Mouse (Mus musculus) CH12.LX (cell line): ENCODE measurements around the gene Fam50b. TPM values are rescaled to one million over a fixed set of nuclear protein-coding genes. Genes with fewer than 3 reads are reported as not detected.
A peak's percentile ranks its signal among the peaks of the same experiment; 100 is the strongest.

ENCODE experiments used
- DNase-seq: peaks from one replicate; pipeline ENCODE4 v3.0.0-alpha.2; 2013; ENCODE audit errors: extremely low read depth
- H3K27ac ChIP-seq: 2 replicates; pipeline ENCODE4 v1.5.1; 2012; ENCODE audit warnings: low read depth, mild to moderate bottlenecking, control low read depth, moderate library complexity; ENCODE audit not compliant: insufficient read depth
- H3K27me3 ChIP-seq: replicated peaks from 2 replicates; pipeline ENCODE3; 2012; ENCODE audit warnings: inconsistent platforms
- H3K36me3 ChIP-seq, 2 experiments: replicated peaks in 1 of 2; 2 replicates each; pipeline versions ENCODE3 to v1.6.1; 2012; ENCODE audit warnings: inconsistent platforms in 1 of 2, low read length in 1 of 2, mild to moderate bottlenecking in 1 of 2, mixed read lengths in 1 of 2, moderate library complexity in 1 of 2; ENCODE audit not compliant: control insufficient read depth in 1 of 2, insufficient read depth in 1 of 2
- H3K4me1 ChIP-seq, 2 experiments: 2 replicates each; pipeline ENCODE4 v1.6.1; 2012; ENCODE audit warnings: inconsistent platforms in 1 of 2, moderate library complexity in 1 of 2; ENCODE audit not compliant: insufficient read depth in 2 of 2, control insufficient read depth in 1 of 2
- H3K4me2 ChIP-seq: 2 replicates; pipeline ENCODE4 v1.6.1; 2012; ENCODE audit warnings: low read depth, mild to moderate bottlenecking, control low read depth; ENCODE audit not compliant: poor library complexity, insufficient read depth, severe bottlenecking
- H3K4me3 ChIP-seq, 3 experiments: fragments of 150-350 bp in 1 of 3; sonication (generic) in 1 of 3; replicated peaks in 1 of 3; 2 replicates each; pipeline versions ENCODE3 to v1.5.1; 2011 to 2012; ENCODE audit warnings: low read depth in 2 of 3, low read length in 2 of 3, mild to moderate bottlenecking in 2 of 3, moderate library complexity in 2 of 3, control low read depth in 1 of 3, improper control_type of control experiment in 1 of 3, inconsistent platforms in 1 of 3, mixed read lengths in 1 of 3; ENCODE audit not compliant: poor library complexity in 1 of 3
- H3K79me2 ChIP-seq: replicated peaks from 2 replicates; pipeline ENCODE4 v1.6.1; 2012; ENCODE audit warnings: mild to moderate bottlenecking, moderate library complexity; ENCODE audit not compliant: control insufficient read depth, poor library complexity, insufficient read depth, severe bottlenecking; ENCODE audit errors: extremely low read depth
- H3K9ac ChIP-seq: 2 replicates; pipeline ENCODE4 v1.6.1; 2012; ENCODE audit warnings: low read depth, mild to moderate bottlenecking, control low read depth, moderate library complexity; ENCODE audit not compliant: insufficient read depth
- H3K9me3 ChIP-seq: replicated peaks from 2 replicates; pipeline ENCODE3; 2012; ENCODE audit warnings: low read length, inconsistent platforms, mixed read lengths
- CHD1 ChIP-seq: IDR thresholded peaks from 2 replicates; pipeline ENCODE4 v1.6.1; 2012; ENCODE audit warnings: low read depth, low read length, improper control_type of control experiment, inconsistent platforms
- CHD2 ChIP-seq: IDR thresholded peaks from 2 replicates; pipeline ENCODE4 v1.6.1; 2011; ENCODE audit warnings: low read length, improper control_type of control experiment
- CTCF ChIP-seq, 2 experiments: IDR thresholded peaks in 1 of 2; conservative IDR thresholded peaks in 1 of 2; 2 replicates each; pipeline ENCODE4 v1.5.1; 2011 to 2012; ENCODE audit warnings: low read depth in 2 of 2, low read length in 2 of 2, improper control_type of control experiment in 1 of 2, inconsistent platforms in 1 of 2, mild to moderate bottlenecking in 1 of 2, moderate library complexity in 1 of 2
- EP300 ChIP-seq: IDR thresholded peaks from 2 replicates; pipeline ENCODE4 v1.6.1; 2011; ENCODE audit warnings: low read length, improper control_type of control experiment
- ETS1 ChIP-seq: conservative IDR thresholded peaks from 2 replicates; pipeline ENCODE4 v1.6.1; 2012; ENCODE audit warnings: low read depth, mild to moderate bottlenecking, inconsistent platforms, low read length, improper control_type of control experiment, moderate library complexity
- MEF2A ChIP-seq: IDR thresholded peaks from 2 replicates; pipeline ENCODE4 v1.6.1; 2014; ENCODE audit warnings: low read depth, mild to moderate bottlenecking, inconsistent platforms, low read length, improper control_type of control experiment, borderline replicate concordance
- NELFE ChIP-seq: IDR thresholded peaks from 2 replicates; pipeline ENCODE4 v1.6.1; 2011; ENCODE audit warnings: low read depth, low read length, improper control_type of control experiment
- NRF1 ChIP-seq: IDR thresholded peaks from 2 replicates; pipeline ENCODE4 v1.6.1; 2014; ENCODE audit warnings: low read depth, mild to moderate bottlenecking, inconsistent platforms, low read length, improper control_type of control experiment, moderate library complexity
- RAD21 ChIP-seq: IDR thresholded peaks from 2 replicates; pipeline ENCODE4 v1.6.1; 2011; ENCODE audit warnings: low read depth, mild to moderate bottlenecking, low read length, improper control_type of control experiment, moderate library complexity
- RCOR1 ChIP-seq: conservative IDR thresholded peaks from 2 replicates; pipeline ENCODE4 v1.6.1; 2012; ENCODE audit warnings: low read depth, mild to moderate bottlenecking, inconsistent platforms, low read length, improper control_type of control experiment
- SMC3 ChIP-seq: IDR thresholded peaks from 2 replicates; pipeline ENCODE4 v1.6.1; 2011; ENCODE audit warnings: low read depth, low read length, improper control_type of control experiment
- UBTF ChIP-seq: IDR thresholded peaks from 2 replicates; pipeline ENCODE4 v1.6.1; 2012; ENCODE audit warnings: low read depth, mild to moderate bottlenecking, inconsistent platforms, low read length, improper control_type of control experiment, moderate library complexity
- USF2 ChIP-seq: conservative IDR thresholded peaks from 2 replicates; pipeline ENCODE4 v1.6.1; 2011; ENCODE audit warnings: low read depth, low read length, improper control_type of control experiment
- ZC3H11A ChIP-seq: IDR thresholded peaks from 2 replicates; pipeline ENCODE4 v1.6.1; 2012; ENCODE audit warnings: low read depth, mild to moderate bottlenecking, inconsistent platforms, low read length, improper control_type of control experiment
- ZNF384 ChIP-seq: IDR thresholded peaks from 2 replicates; pipeline ENCODE4 v1.6.1; 2012; ENCODE audit warnings: low read depth, low read length, improper control_type of control experiment, inconsistent platforms
- dilution Hi-C: fragments of 300-500 bp; cut with MboI; formaldehyde crosslinking; loops from 2 replicates; pipeline ENCODE4 v1.14.3; 2020; ENCODE audit warnings: low sequenced_read_pairs; ENCODE audit not compliant: extremely low pct_unique_long_range_greater_than_20kb, extremely low pct_ligation_motif_present
- in situ Hi-C: fragments of 300-500 bp; cut with MboI; formaldehyde crosslinking; loops from 3 replicates; pipeline ENCODE4 v1.14.3; 2019; ENCODE audit warnings: low sequenced_read_pairs, low pct_ligation_motif_present, low pct_unique_long_range_greater_than_20kb, mixed read lengths
- polyA plus RNA-seq: library from polyadenylated mRNA; unstranded; fragments of >175 nt; gene quantifications from 2 replicates; pipeline ENCODE4 v1.2.1, GENCODE M21; 2012; ENCODE audit warnings: low read depth; ENCODE audit not compliant: insufficient read length
- total RNA-seq, 2 experiments: library from RNA; depleted of rRNA; stranded (reverse); fragments of 300-350 nt in 1 of 2; fragments of >200 nt in 1 of 2; gene quantifications; 2 replicates each; pipeline ENCODE4 v1.2.3; 2012 to 2014

The Fam50b gene
- total and polyA plus RNA-seq, 3 experiments: 0.08 to 0.24 TPM; not detected in 1

- TF ChIP-seq CHD1 (no peak), NELFE (no peak), EP300 (peak; percentile 24; the same call in 1 of the 2 replicates)
- Histone ChIP-seq H3K27me3 (no peaks in the 10 kb centered on the region), H3K9ac (no peak overlapping the region), H3K9me3 (no peaks in the 10 kb centered on the region), H3K4me1 (peaks cover 3 to 12% of the 10 kb centered on the region in 2 experiments; a peak in 3 of 4 replicates), H3K4me2 (peak overlapping the region; percentile 50), H3K27ac (no peak overlapping the region), H3K36me3 (no peaks in the 10 kb centered on the region), H3K4me3 (no peak overlapping the region), H3K79me2 (no peaks in the 10 kb centered on the region)
- dilution Hi-C loops: no loop called here
- DNase-seq: peak; percentile 11
- in situ Hi-C loops: loop anchor here (5.0 kb wide), 1 partner anchor 156 kb away; no protein-coding TSS in a partner anchor
Observed at GRCm38 (mm10) chr13:34793066-34793465, 58.4 kb downstream of the Fam50b start.

GRCm38 (mm10) chr13:34793816-34794215 is 59.2 kb downstream of the Fam50b start:
- H3K9me3 ChIP-seq: no peaks in the 10 kb centered on the region
- in situ Hi-C loops (loop anchor here (5.0 kb wide), 1 partner anchor 157 kb away; no protein-coding TSS in a partner anchor), dilution Hi-C loops (no loop called here)
- no peak overlapping the region for H3K4me2 ChIP-seq
- no peaks in the 10 kb centered on the region for H3K79me2 ChIP-seq
- H3K9ac ChIP-seq: no peak overlapping the region
- TF ChIP-seq ZC3H11A (peak; percentile 42; the same call in 1 of the 2 replicates), CTCF (conservative IDR thresholded peaks at IDR 0.05 in 1 of 2, IDR thresholded peaks at IDR 0.05 in 1 of 2; ENCODE audit: low read depth in 2 of 2, low read length in 2 of 2) (peak; percentile 51 to 83), UBTF (peak; percentile 56; the same call in 1 of the 2 replicates), USF2 (no peak), RAD21 (peak; percentile 72), NELFE (0 out of 2 replicates have a peak, but pooled peaks have one; percentile 18), CHD2 (no peak), ZNF384 (peak; percentile 100), NRF1 (no peak), MEF2A (no peak), SMC3 (peak; percentile 90), RCOR1 (no peak), ETS1 (no peak)
- H3K4me1 ChIP-seq: peaks cover 3 to 12% of the 10 kb centered on the region in 2 experiments; a peak in 3 of 4 replicates
- no peak overlapping the region for H3K27ac ChIP-seq
- H3K36me3 ChIP-seq: no peaks in the 10 kb centered on the region
- no peaks in the 10 kb centered on the region for H3K27me3 ChIP-seq
- no peak overlapping the region for H3K4me3 ChIP-seq
- peak; percentile 62 for DNase-seq
